Mouse (Mus musculus): ENCODE measurements at regions not wholly inside any gene's neighbourhood (a gene's known extent, or its start where the extent isn't known, plus 50 kb on each side); places are given as distances from the start of the nearest gene placed in this dataset.

DNA sequence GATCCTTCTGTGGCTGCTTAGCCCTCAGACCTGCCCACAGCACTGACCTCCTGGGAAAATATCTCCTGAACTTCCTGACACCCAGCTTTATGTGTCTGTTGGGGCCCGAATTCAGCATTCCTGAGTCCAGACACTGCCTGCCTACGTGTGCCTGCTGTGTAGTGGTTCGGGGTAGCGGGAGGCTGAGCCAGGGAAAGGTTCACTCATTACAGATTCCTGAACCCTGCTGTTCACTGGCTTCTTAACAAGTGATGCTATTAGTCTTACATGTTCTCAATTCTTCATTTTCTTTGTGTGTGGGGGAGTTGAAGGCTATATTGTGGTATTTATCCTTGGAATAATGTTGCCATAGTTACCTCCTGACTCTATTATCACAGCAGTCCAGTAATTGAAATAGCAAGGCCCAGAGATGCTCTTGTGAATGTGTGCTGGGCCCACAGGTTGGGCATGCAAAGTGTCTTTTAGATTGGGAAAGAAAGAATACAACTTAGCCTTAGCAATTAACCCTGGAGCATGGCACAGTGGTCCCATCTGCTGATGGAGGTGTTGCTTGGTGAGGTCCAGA lies 216.7 kb upstream of the Rbfox1 start:
- no peaks in the 10 kb centered on the region for H3K9me3 ChIP-seq
- no peak overlapping the region for H3K4me3 ChIP-seq
- ATAC-seq (ENCODE audit: low FRiP score, low read depth), result no peak
- H3K27ac ChIP-seq (replicated peaks), result no peak overlapping the region
- no peaks in the 10 kb centered on the region for H3K4me1 ChIP-seq
- WGBS, result 57% methylated on average over 4 of the region's 4 CpGs
- H3K9ac ChIP-seq (replicated peaks), result no peak overlapping the region
- H3K36me3 ChIP-seq, result no peaks in the 10 kb centered on the region
- no peak overlapping the region for H3K4me2 ChIP-seq (replicated peaks)
- no peaks in the 10 kb centered on the region for H3K27me3 ChIP-seq

DNA sequence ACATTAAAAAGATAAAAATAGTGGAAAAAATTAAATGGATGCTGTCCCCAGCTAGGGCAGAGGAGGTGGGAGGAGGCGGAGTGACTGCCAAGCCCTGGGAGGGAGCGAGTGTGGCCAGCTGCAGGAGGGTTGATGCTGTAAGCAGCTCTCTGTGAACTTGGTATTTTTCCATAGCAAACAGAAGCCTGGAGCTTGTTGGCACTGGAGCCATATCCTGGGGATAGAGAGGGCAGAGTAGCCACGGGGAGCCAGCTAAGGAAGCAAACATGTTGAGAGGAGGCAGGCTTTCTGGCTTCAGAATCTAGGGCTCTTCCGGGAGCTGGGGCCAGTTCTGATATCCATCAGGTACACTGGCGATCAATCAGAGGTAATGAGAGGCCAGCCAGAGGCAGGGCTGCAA lies 223.2 kb upstream of the Rbfox1 start:
- Histone ChIP-seq H3K4me3 (no peak overlapping the region), H3K9ac (replicated peaks) (no peak overlapping the region), H3K36me3 (no peaks in the 10 kb centered on the region), H3K27ac (replicated peaks) (no peak overlapping the region), H3K4me1 (no peaks in the 10 kb centered on the region), H3K27me3 (no peaks in the 10 kb centered on the region), H3K4me2 (replicated peaks) (no peak overlapping the region), H3K9me3 (no peaks in the 10 kb centered on the region)
- WGBS, result 83% methylated on average over 5 of the region's 5 CpGs
- no peak for ATAC-seq (ENCODE audit: low FRiP score, low read depth)

GRCm38 (mm10) chr16:5651551-5651950 lies 233.6 kb upstream of the Rbfox1 start:
- no peak overlapping the region for H3K27ac ChIP-seq (replicated peaks)
- no peaks in the 10 kb centered on the region for H3K9me3 ChIP-seq
- no peaks in the 10 kb centered on the region for H3K36me3 ChIP-seq
- no peak overlapping the region for H3K9ac ChIP-seq (replicated peaks)
- 81% methylated on average over 1 of the region's 1 CpGs for WGBS
- H3K27me3 ChIP-seq, result no peaks in the 10 kb centered on the region
- ATAC-seq (ENCODE audit: low FRiP score, low read depth), result no peak
- no peak overlapping the region for H3K4me3 ChIP-seq
- H3K4me2 ChIP-seq (replicated peaks), result no peak overlapping the region
- no peaks in the 10 kb centered on the region for H3K4me1 ChIP-seq

GRCm38 (mm10) chr16:5651002-5651401 lies 234.2 kb upstream of the Rbfox1 start:
- 52% methylated on average over 4 of the region's 4 CpGs for WGBS
- no peaks in the 10 kb centered on the region for H3K4me1 ChIP-seq
- H3K9me3 ChIP-seq, result no peaks in the 10 kb centered on the region
- no peak overlapping the region for H3K4me2 ChIP-seq (replicated peaks)
- no peak for ATAC-seq (ENCODE audit: low FRiP score, low read depth)
- no peaks in the 10 kb centered on the region for H3K36me3 ChIP-seq
- H3K9ac ChIP-seq (replicated peaks), result no peak overlapping the region
- H3K27ac ChIP-seq (replicated peaks), result no peak overlapping the region
- H3K4me3 ChIP-seq, result no peak overlapping the region
- H3K27me3 ChIP-seq, result no peaks in the 10 kb centered on the region

GRCm38 (mm10) chr16:5639956-5640355 lies 245.2 kb upstream of the Rbfox1 start:
- H3K4me1 ChIP-seq, result no peaks in the 10 kb centered on the region
- no peak overlapping the region for H3K27ac ChIP-seq (replicated peaks)
- no peaks in the 10 kb centered on the region for H3K36me3 ChIP-seq
- H3K27me3 ChIP-seq, result no peaks in the 10 kb centered on the region
- ATAC-seq (ENCODE audit: low FRiP score, low read depth), result no peak
- no peak overlapping the region for H3K4me3 ChIP-seq
- H3K4me2 ChIP-seq (replicated peaks), result no peak overlapping the region
- WGBS, result 72% methylated on average over 5 of the region's 5 CpGs
- no peak overlapping the region for H3K9ac ChIP-seq (replicated peaks)
- H3K9me3 ChIP-seq, result no peaks in the 10 kb centered on the region

DNA sequence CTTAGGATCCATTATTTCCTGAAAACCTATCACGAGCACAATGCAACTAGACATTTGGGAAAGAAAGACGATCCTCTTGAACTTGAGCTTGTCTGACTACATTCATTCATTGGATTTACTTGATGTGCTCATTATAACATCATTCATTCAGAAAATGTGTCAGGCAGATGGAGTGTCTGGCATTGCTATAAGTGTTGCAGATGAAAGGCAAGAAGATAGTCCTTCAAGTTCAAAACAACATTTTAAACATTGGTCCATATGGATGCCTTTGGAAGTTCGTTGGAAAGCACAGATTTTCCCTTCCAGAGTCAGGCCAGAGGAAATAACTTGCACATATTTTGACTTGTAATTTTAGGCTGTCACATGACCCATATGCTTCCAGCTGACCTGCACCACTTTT lies 255.2 kb upstream of the Rbfox1 start:
- H3K4me1 ChIP-seq, result peaks cover 5% of the 10 kb centered on the region; the same call in 1 of the 2 replicates
- H3K27me3 ChIP-seq, result no peaks in the 10 kb centered on the region
- no peak overlapping the region for H3K9ac ChIP-seq (replicated peaks)
- H3K9me3 ChIP-seq, result no peaks in the 10 kb centered on the region
- WGBS, result 83% methylated on average over 3 of the region's 3 CpGs
- H3K27ac ChIP-seq (replicated peaks), result no peak overlapping the region
- H3K36me3 ChIP-seq, result no peaks in the 10 kb centered on the region
- no peak overlapping the region for H3K4me3 ChIP-seq
- no peak overlapping the region for H3K4me2 ChIP-seq (replicated peaks)
- ATAC-seq (ENCODE audit: low FRiP score, low read depth), result no peak

DNA sequence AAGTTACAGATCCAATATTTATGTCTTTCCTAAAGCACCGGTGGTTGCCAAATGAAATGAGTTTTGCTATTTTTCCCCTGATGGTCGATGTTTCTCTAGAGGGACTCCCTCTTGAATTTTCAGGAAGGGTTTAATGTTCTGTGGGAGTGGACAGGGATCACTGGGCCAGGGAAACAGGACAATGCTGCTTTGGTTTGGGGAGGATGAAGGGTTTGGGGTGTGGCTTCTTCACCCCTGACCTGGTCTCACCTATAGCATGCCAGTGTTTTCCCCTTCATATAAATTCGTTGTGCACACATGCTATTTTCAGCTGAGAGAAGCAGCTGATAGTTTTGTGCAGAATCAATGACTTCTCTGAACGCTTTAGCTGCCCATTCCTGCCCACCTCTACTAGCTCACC lies 257.2 kb upstream of the Rbfox1 start:
- 78% methylated on average over 4 of the region's 4 CpGs for WGBS
- no peak for ATAC-seq (ENCODE audit: low FRiP score, low read depth)
- Histone ChIP-seq H3K9me3 (no peaks in the 10 kb centered on the region), H3K4me3 (no peak overlapping the region), H3K36me3 (no peaks in the 10 kb centered on the region), H3K4me1 (peaks cover 6% of the 10 kb centered on the region; the same call in 1 of the 2 replicates), H3K27me3 (no peaks in the 10 kb centered on the region), H3K9ac (replicated peaks) (no peak overlapping the region), H3K4me2 (replicated peaks) (no peak overlapping the region), H3K27ac (replicated peaks) (no peak overlapping the region)

DNA sequence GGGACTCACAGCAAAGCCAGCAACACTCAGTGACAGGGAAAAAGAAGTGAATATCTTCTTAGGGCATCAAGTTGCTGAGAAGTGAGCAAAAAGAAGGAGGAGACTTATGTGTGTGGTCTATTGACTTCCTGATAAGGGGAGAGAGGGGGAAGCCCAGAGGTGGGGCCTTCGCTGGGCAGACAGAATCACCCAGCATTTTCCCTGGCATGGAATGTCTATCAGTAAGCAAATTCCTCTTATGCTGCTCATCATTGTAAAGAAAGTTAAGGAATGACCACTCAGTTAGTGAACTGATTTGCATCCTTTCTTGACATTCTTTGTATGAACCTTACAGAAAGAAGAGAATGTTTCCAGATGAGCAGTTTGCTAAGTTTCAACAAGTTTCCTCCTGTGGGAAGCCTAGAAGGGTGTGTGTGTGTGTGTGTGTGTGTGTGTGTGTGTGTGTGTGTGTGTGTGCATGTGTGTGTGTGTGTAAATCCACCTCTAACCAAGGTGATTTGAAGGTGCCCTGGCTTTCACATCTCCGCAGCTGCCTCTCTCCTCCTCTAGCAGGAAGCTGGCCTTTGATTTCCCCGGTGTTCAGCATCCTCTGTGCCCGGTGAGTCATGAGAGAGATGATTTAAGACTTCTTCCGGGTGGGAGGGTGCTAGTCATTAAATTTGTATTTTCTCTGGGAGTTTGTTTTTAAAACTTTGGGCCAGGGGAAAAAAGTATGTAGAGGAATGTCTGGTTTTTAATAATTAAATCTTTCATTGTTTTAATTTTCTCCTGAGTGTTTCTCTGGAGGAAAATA lies 257.8 kb upstream of the Rbfox1 start:
- 73% methylated on average over 5 of the region's 5 CpGs for WGBS
- Histone ChIP-seq H3K27me3 (no peaks in the 10 kb centered on the region), H3K4me2 (replicated peaks) (no peak overlapping the region), H3K4me3 (no peak overlapping the region), H3K4me1 (peaks cover 6% of the 10 kb centered on the region; the same call in 1 of the 2 replicates), H3K27ac (replicated peaks) (no peak overlapping the region), H3K9me3 (no peaks in the 10 kb centered on the region), H3K36me3 (no peaks in the 10 kb centered on the region), H3K9ac (replicated peaks) (no peak overlapping the region)
- ATAC-seq (ENCODE audit: low FRiP score, low read depth), result no peak

DNA sequence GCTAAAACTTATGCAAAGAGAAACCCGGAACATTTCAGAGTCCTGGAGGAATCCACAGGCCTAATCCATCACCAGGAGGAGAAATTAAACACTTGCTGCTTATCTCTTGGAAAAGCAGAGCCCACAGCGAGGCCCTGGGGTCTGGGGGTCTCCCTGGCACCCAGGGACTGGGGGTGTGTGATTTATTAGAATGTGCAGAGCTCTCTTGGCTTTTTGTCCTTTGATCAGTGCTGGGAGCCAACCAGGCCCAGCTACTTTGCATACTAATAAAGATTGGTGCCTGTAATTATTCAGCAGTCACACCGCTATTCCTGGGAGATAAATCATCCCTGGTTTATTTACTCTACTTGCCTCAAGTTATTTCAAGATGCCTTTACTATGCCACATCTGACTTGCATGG lies 260.0 kb upstream of the Rbfox1 start:
- Histone ChIP-seq H3K4me1 (peaks cover 6% of the 10 kb centered on the region; the same call in 1 of the 2 replicates), H3K27ac (replicated peaks) (no peak overlapping the region), H3K9ac (replicated peaks) (no peak overlapping the region), H3K36me3 (no peaks in the 10 kb centered on the region), H3K4me3 (no peak overlapping the region), H3K4me2 (replicated peaks) (no peak overlapping the region), H3K9me3 (no peaks in the 10 kb centered on the region), H3K27me3 (no peaks in the 10 kb centered on the region)
- no peak for ATAC-seq (ENCODE audit: low FRiP score, low read depth)
- 60% methylated on average over 3 of the region's 3 CpGs for WGBS

DNA sequence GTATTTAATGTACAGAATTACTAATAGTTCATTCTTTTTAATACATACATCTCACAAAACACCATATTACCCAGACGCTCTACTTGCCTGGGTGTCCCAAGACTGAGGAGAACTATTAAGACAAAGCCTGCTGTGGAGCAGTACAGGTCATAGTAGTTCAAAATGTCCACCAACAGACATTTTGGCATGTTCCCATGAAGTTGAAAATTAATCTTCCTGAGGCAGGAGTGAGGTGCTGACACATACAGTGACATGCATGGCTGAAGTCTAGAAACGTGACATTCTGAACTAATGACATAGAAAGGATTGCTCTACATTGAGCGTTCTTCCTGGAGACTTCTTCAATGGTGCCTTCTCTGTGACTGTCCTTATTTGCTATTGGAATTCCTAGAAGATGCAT lies 264.6 kb upstream of the Rbfox1 start:
- H3K4me2 ChIP-seq (replicated peaks), result no peak overlapping the region
- no peak overlapping the region for H3K4me3 ChIP-seq
- 93% methylated on average over 3 of the region's 3 CpGs for WGBS
- no peaks in the 10 kb centered on the region for H3K27me3 ChIP-seq
- no peak for ATAC-seq (ENCODE audit: low FRiP score, low read depth)
- H3K27ac ChIP-seq (replicated peaks), result no peak overlapping the region
- no peak overlapping the region for H3K9ac ChIP-seq (replicated peaks)
- H3K36me3 ChIP-seq, result no peaks in the 10 kb centered on the region
- H3K4me1 ChIP-seq, result peaks cover 6% of the 10 kb centered on the region; the same call in 1 of the 2 replicates
- H3K9me3 ChIP-seq, result no peaks in the 10 kb centered on the region

DNA sequence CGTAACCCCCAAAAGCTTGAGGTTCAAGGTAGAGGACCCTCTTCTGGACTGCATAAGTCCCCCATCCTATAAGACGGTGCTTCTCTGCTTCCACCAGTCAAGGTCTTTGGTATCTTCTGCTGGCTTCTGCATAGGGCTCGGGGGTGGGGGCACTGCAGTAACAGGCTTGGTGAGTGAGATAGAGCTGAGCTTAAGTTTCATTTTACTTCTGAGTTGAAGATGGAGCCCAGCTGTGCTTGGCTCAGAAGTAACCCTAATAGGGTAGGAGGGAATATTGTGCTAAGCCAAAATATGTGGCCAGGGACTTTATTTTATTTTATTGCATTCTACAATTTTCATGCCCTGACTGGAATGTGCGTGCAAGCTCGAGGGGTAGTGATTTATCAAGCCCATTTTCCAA lies 268.8 kb upstream of the Rbfox1 start:
- no peak for ATAC-seq (ENCODE audit: low FRiP score, low read depth)
- no peaks in the 10 kb centered on the region for H3K36me3 ChIP-seq
- H3K27me3 ChIP-seq, result no peaks in the 10 kb centered on the region
- WGBS, result 80% methylated on average over 5 of the region's 5 CpGs
- no peak overlapping the region for H3K9ac ChIP-seq (replicated peaks)
- H3K4me3 ChIP-seq, result no peak overlapping the region
- H3K27ac ChIP-seq (replicated peaks), result no peak overlapping the region
- no peaks in the 10 kb centered on the region for H3K4me1 ChIP-seq
- no peak overlapping the region for H3K4me2 ChIP-seq (replicated peaks)
- H3K9me3 ChIP-seq, result no peaks in the 10 kb centered on the region

GRCm38 (mm10) chr16:5595359-5595758 lies 289.8 kb upstream of the Rbfox1 start:
- 89% methylated on average over 6 of the region's 6 CpGs for WGBS
- Histone ChIP-seq H3K4me2 (replicated peaks) (no peak overlapping the region), H3K4me3 (no peak overlapping the region), H3K27me3 (no peaks in the 10 kb centered on the region), H3K9ac (replicated peaks) (no peak overlapping the region), H3K36me3 (no peaks in the 10 kb centered on the region), H3K27ac (replicated peaks) (no peak overlapping the region), H3K4me1 (no peaks in the 10 kb centered on the region), H3K9me3 (no peaks in the 10 kb centered on the region)
- ATAC-seq (ENCODE audit: low FRiP score, low read depth), result no peak

All from midbrain, embryonic 12.5 days (tissue).